Mouse (Mus musculus): ENCODE results near the gene Ptch2. TPM values are rescaled to one million over a fixed set of nuclear protein-coding genes. Genes with fewer than 3 reads are reported as not detected.

Gene Ptch2
- 0.36 and 0.51 TPM in 2 replicates for polyA plus RNA-seq (2015; fragmentation: Nextera tagmentation; extraction: Ambion mirVana)

- peak within 1 kb of the TSS; percentile 58 for H3K4me3 ChIP-seq (replicated peaks)
- no peak for DNase-seq
- no peaks in the 10 kb centered on the region for H3K9me3 ChIP-seq (replicated peaks)
- 2% methylated on average over 50 of the region's 50 CpGs for WGBS (ENCODE audit: insufficient replicate concordance)
- peak within 1 kb of the TSS; percentile 54 for H3K9ac ChIP-seq
- H3K27me3 ChIP-seq = peaks cover 49% of the 10 kb centered on the region
- no peaks in the 10 kb centered on the region for H3K36me3 ChIP-seq
- H3K27ac ChIP-seq = no peak within 1 kb of the TSS
- peak; percentile 46 for ATAC-seq (ENCODE audit: low read depth)
- peak within 1 kb of the TSS; percentile 71 for H3K4me2 ChIP-seq
- H3K4me1 ChIP-seq (replicated peaks) = peaks cover 22% of the 10 kb centered on the region
These were observed at the start of gene Ptch2 for GRCm38 (mm10) chr4:117095551-117096452. Gene Ptch2, plus strand, starts transcription at chr4:117096075.

- no peak overlapping the region for H3K27ac ChIP-seq
- peaks cover 6% of the 10 kb centered on the region; the same call in 1 of the 2 replicates for H3K4me1 ChIP-seq (replicated peaks)
- H3K36me3 ChIP-seq = peaks cover 31% of the 10 kb centered on the region
- no peaks in the 10 kb centered on the region for H3K9me3 ChIP-seq (replicated peaks)
- H3K27me3 ChIP-seq = no peaks in the 10 kb centered on the region
- H3K4me3 ChIP-seq (replicated peaks) = no peak overlapping the region
- DNase-seq (no peak), ATAC-seq (ENCODE audit: low read depth) (no peak)
- H3K4me2 ChIP-seq = no peak overlapping the region
- 84% methylated on average over 3 of the region's 3 CpGs for WGBS (ENCODE audit: insufficient replicate concordance)
- H3K9ac ChIP-seq = no peak overlapping the region
These were observed 47.0 kb upstream of the Ptch2 start for GRCm38 (mm10) chr4:117048836-117049235.

GRCm38 (mm10) chr4:117049485-117049884 is 46.4 kb upstream of the Ptch2 start:
- H3K27ac ChIP-seq = no peak overlapping the region
- H3K4me2 ChIP-seq = no peak overlapping the region
- ATAC-seq (ENCODE audit: low read depth) (no peak), DNase-seq (no peak)
- H3K4me3 ChIP-seq (replicated peaks) = no peak overlapping the region
- 81% methylated on average over 1 of the region's 1 CpGs for WGBS (ENCODE audit: insufficient replicate concordance)
- H3K27me3 ChIP-seq = no peaks in the 10 kb centered on the region
- H3K4me1 ChIP-seq (replicated peaks) = peaks cover 10% of the 10 kb centered on the region; the same call in 1 of the 2 replicates
- peaks cover 31% of the 10 kb centered on the region for H3K36me3 ChIP-seq
- no peak overlapping the region for H3K9ac ChIP-seq
- no peaks in the 10 kb centered on the region for H3K9me3 ChIP-seq (replicated peaks)

- no peak for ATAC-seq (ENCODE audit: low read depth)
- no peak overlapping the region for H3K27ac ChIP-seq
- peaks cover 18% of the 10 kb centered on the region for H3K36me3 ChIP-seq
- H3K4me1 ChIP-seq (replicated peaks) = peaks cover 34% of the 10 kb centered on the region
- no peak overlapping the region for H3K9ac ChIP-seq
- H3K9me3 ChIP-seq (replicated peaks) = no peaks in the 10 kb centered on the region
- no peaks in the 10 kb centered on the region for H3K27me3 ChIP-seq
- no peak for DNase-seq
- no peak overlapping the region for H3K4me2 ChIP-seq
- 89% methylated on average over 4 of the region's 4 CpGs for WGBS (ENCODE audit: insufficient replicate concordance)
- H3K4me3 ChIP-seq (replicated peaks) = no peak overlapping the region
These were observed 43.2 kb upstream of the Ptch2 start for GRCm38 (mm10) chr4:117052626-117053025.

GRCm38 (mm10) chr4:117053956-117054355 is 41.9 kb upstream of the Ptch2 start:
- Histone ChIP-seq H3K27ac (no peak overlapping the region; the same call in 1 of the 2 replicates), H3K4me2 (no peak overlapping the region), H3K9me3 (replicated peaks) (no peaks in the 10 kb centered on the region), H3K4me3 (replicated peaks) (no peak overlapping the region), H3K9ac (no peak overlapping the region), H3K36me3 (peaks cover 22% of the 10 kb centered on the region), H3K27me3 (no peaks in the 10 kb centered on the region), H3K4me1 (replicated peaks) (peaks cover 47% of the 10 kb centered on the region)
- 93% methylated on average over 4 of the region's 4 CpGs for WGBS (ENCODE audit: insufficient replicate concordance)
- DNase-seq (no peak), ATAC-seq (ENCODE audit: low read depth) (no peak)

GRCm38 (mm10) chr4:117056102-117056501 is 39.8 kb upstream of the Ptch2 start:
- H3K9me3 ChIP-seq (replicated peaks) = no peaks in the 10 kb centered on the region
- H3K36me3 ChIP-seq = peaks cover 24% of the 10 kb centered on the region
- H3K4me1 ChIP-seq (replicated peaks) = peaks cover 53% of the 10 kb centered on the region
- peak overlapping the region; percentile 53 for H3K4me2 ChIP-seq
- no peaks in the 10 kb centered on the region for H3K27me3 ChIP-seq
- ATAC-seq (ENCODE audit: low read depth) = peak; percentile 100
- peak overlapping the region; percentile 18; the same call in 1 of the 2 replicates for H3K4me3 ChIP-seq (replicated peaks)
- H3K27ac ChIP-seq = peak overlapping the region; percentile 94
- DNase-seq = peak; percentile 70
- H3K9ac ChIP-seq = peak overlapping the region; percentile 65

- H3K27me3 ChIP-seq = no peaks in the 10 kb centered on the region
- peaks cover 25% of the 10 kb centered on the region for H3K36me3 ChIP-seq
- peak overlapping the region; percentile 94 for H3K27ac ChIP-seq
- H3K4me3 ChIP-seq (replicated peaks) = peak overlapping the region; percentile 18; the same call in 1 of the 2 replicates
- H3K9me3 ChIP-seq (replicated peaks) = no peaks in the 10 kb centered on the region
- 63% methylated on average over 2 of the region's 2 CpGs for WGBS (ENCODE audit: insufficient replicate concordance)
- peaks cover 53% of the 10 kb centered on the region for H3K4me1 ChIP-seq (replicated peaks)
- ATAC-seq (ENCODE audit: low read depth) = peak; percentile 60
- peak overlapping the region; percentile 65 for H3K9ac ChIP-seq
- H3K4me2 ChIP-seq = peak overlapping the region; percentile 53
- DNase-seq = no peak
These were observed 39.4 kb upstream of the Ptch2 start for GRCm38 (mm10) chr4:117056514-117056913.

GRCm38 (mm10) chr4:117058512-117058911 is 37.4 kb upstream of the Ptch2 start:
- DNase-seq (peak; percentile 33), ATAC-seq (ENCODE audit: low read depth) (peak; percentile 55)
- Histone ChIP-seq H3K4me3 (replicated peaks) (no peak overlapping the region), H3K4me1 (replicated peaks) (peaks cover 53% of the 10 kb centered on the region), H3K27me3 (no peaks in the 10 kb centered on the region), H3K4me2 (peak overlapping the region; percentile 47), H3K27ac (peak overlapping the region; percentile 94), H3K36me3 (peaks cover 40% of the 10 kb centered on the region), H3K9ac (peak overlapping the region; percentile 55), H3K9me3 (replicated peaks) (no peaks in the 10 kb centered on the region)
- WGBS (ENCODE audit: insufficient replicate concordance) = 37% methylated on average over 4 of the region's 4 CpGs

- Histone ChIP-seq H3K27ac (peak overlapping the region; percentile 16; the same call in 1 of the 2 replicates), H3K36me3 (peaks cover 64% of the 10 kb centered on the region), H3K9ac (no peak overlapping the region), H3K4me3 (replicated peaks) (no peak overlapping the region), H3K4me1 (replicated peaks) (peaks cover 16% of the 10 kb centered on the region), H3K4me2 (no peak overlapping the region), H3K9me3 (replicated peaks) (no peaks in the 10 kb centered on the region), H3K27me3 (no peaks in the 10 kb centered on the region)
- 80% methylated on average over 4 of the region's 4 CpGs for WGBS (ENCODE audit: insufficient replicate concordance)
- ATAC-seq (ENCODE audit: low read depth) (no peak), DNase-seq (no peak)
These were observed 33.0 kb upstream of the Ptch2 start for GRCm38 (mm10) chr4:117062700-117063390.

GRCm38 (mm10) chr4:117068035-117068434 is 27.8 kb upstream of the Ptch2 start:
- 86% methylated on average over 7 of the region's 7 CpGs for WGBS (ENCODE audit: insufficient replicate concordance)
- H3K27ac ChIP-seq = no peak overlapping the region
- no peak overlapping the region for H3K4me3 ChIP-seq (replicated peaks)
- DNase-seq (no peak), ATAC-seq (ENCODE audit: low read depth) (no peak)
- no peak overlapping the region for H3K4me2 ChIP-seq
- H3K36me3 ChIP-seq = peaks cover 82% of the 10 kb centered on the region
- H3K9ac ChIP-seq = no peak overlapping the region
- peaks cover 16% of the 10 kb centered on the region for H3K4me1 ChIP-seq (replicated peaks)
- no peaks in the 10 kb centered on the region for H3K9me3 ChIP-seq (replicated peaks)
- H3K27me3 ChIP-seq = no peaks in the 10 kb centered on the region

- H3K36me3 ChIP-seq = peaks cover 79% of the 10 kb centered on the region
- no peak overlapping the region for H3K4me2 ChIP-seq
- H3K9ac ChIP-seq = no peak overlapping the region
- H3K9me3 ChIP-seq (replicated peaks) = no peaks in the 10 kb centered on the region
- no peaks in the 10 kb centered on the region for H3K27me3 ChIP-seq
- peaks cover 16% of the 10 kb centered on the region for H3K4me1 ChIP-seq (replicated peaks)
- no peak overlapping the region for H3K27ac ChIP-seq
- 83% methylated on average over 1 of the region's 1 CpGs for WGBS (ENCODE audit: insufficient replicate concordance)
- DNase-seq = no peak
- no peak for ATAC-seq (ENCODE audit: low read depth)
- no peak overlapping the region for H3K4me3 ChIP-seq (replicated peaks)
These were observed 26.2 kb upstream of the Ptch2 start for GRCm38 (mm10) chr4:117069647-117070046.

All from liver, embryonic 13.5 days (tissue).